Mouse (Mus musculus): ENCODE data around the gene Kdm6a. TPM values are rescaled to one million over a fixed set of nuclear protein-coding genes. Genes with fewer than 3 reads are reported as not detected.

Gene Kdm6a
- polyA plus RNA-seq, 1 experiment = 21.1 TPM

Other genes with a start within 250 kb of the Kdm6a start
- not detected in 2 replicates for gene Dusp21, start 16.7 kb upstream of the Kdm6a start, polyA plus RNA-seq (2012; rRNA removed)

Measured in gonadal fat pad, adult 2 months (tissue).